Mouse (Mus musculus) limb, embryonic 14.5 days (tissue): Measurements from ENCODE around the gene Ank3. TPM values are rescaled to one million over a fixed set of nuclear protein-coding genes. Genes with fewer than 3 reads are reported as not detected.
A peak's percentile ranks its signal among the peaks of the same experiment; 100 is the strongest.

Experiments
- ATAC-seq: fragments of 200-750 bp; cut with Nextera tagmentation; 2 replicates; pipeline ENCODE4 v1.8.0; 2017; ENCODE audit warnings: low read depth, moderate number of reproducible peaks, moderate TSS enrichment; ENCODE audit not compliant: low FRiP score
- DNase-seq: peaks from one replicate; pipeline ENCODE4 v3.0.0-alpha.2; 2015; ENCODE audit warnings: low spot score
- H3K27ac ChIP-seq: fragments of 300-500 bp; sonication (generic); replicated peaks from 2 replicates; pipeline ENCODE4 v1.5.1; 2014; ENCODE audit warnings: low read depth, mild to moderate bottlenecking, low read length, moderate library complexity, mixed read lengths
- H3K27me3 ChIP-seq: fragments of 300-500 bp; sonication (generic); 2 replicates; pipeline ENCODE4 v1.6.1; 2014; ENCODE audit warnings: low read length, mixed read lengths; ENCODE audit not compliant: control insufficient read depth, insufficient read depth
- H3K36me3 ChIP-seq: fragments of 300-500 bp; sonication (generic); 2 replicates; pipeline ENCODE4 v1.6.1; 2014; ENCODE audit warnings: mild to moderate bottlenecking, low read length, moderate library complexity, mixed read lengths; ENCODE audit not compliant: control insufficient read depth, insufficient read depth
- H3K4me1 ChIP-seq: fragments of 300-500 bp; sonication (generic); 2 replicates; pipeline ENCODE4 v1.6.1; 2014; ENCODE audit warnings: antibody characterized with exemption, low read length, mixed read lengths; ENCODE audit not compliant: control insufficient read depth, insufficient read depth
- H3K4me2 ChIP-seq: fragments of 300-500 bp; sonication (generic); replicated peaks from 2 replicates; pipeline ENCODE4 v1.6.1; 2014; ENCODE audit warnings: low read depth, mild to moderate bottlenecking, low read length, moderate library complexity; ENCODE audit not compliant: severe bottlenecking
- H3K4me3 ChIP-seq: fragments of 300-500 bp; sonication (generic); replicated peaks from 2 replicates; pipeline ENCODE4 v1.5.1; 2014; ENCODE audit warnings: low read length
- H3K9ac ChIP-seq: fragments of 300-500 bp; sonication (generic); 2 replicates; pipeline ENCODE4 v1.6.1; 2014; ENCODE audit warnings: mild to moderate bottlenecking, low read depth, low read length, moderate library complexity; ENCODE audit not compliant: severe bottlenecking
- H3K9me3 ChIP-seq: fragments of 300-500 bp; sonication (generic); 2 replicates; pipeline ENCODE4 v1.6.1; 2016; ENCODE audit warnings: low read length; ENCODE audit not compliant: control insufficient read depth
- POLR2A ChIP-seq: fragments of 200-500 bp; IDR thresholded peaks from 2 replicates; pipeline ENCODE4 v1.8.0; 2012; ENCODE audit warnings: inconsistent platforms, mild to moderate bottlenecking, moderate library complexity, borderline replicate concordance; ENCODE audit not compliant: insufficient read depth, insufficient read length; ENCODE audit errors: extremely low read depth
- WGBS: fragments of 180-500 bp; shearing (Covaris S2); extraction: QIAGEN DNeasy Blood & Tissue Kit; methylation state at CpG from one replicate; pipeline ENCODE4 v1.1.7; 2014; 5-methylcytosine and 5-hydroxymethylcytosine counted together
- polyA plus RNA-seq, 2 experiments: library from polyadenylated mRNA; depleted of rRNA in 1 of 2; stranded (reverse) in 1 of 2; unstranded in 1 of 2; fragments of >200 nt; fragmentation: Nextera tagmentation in 1 of 2; extraction: Ambion mirVana in 1 of 2; gene quantifications; 2 replicates each; pipeline versions ENCODE4 v1.2.1 to v1.2.3; 2012 to 2014

The Ank3 gene
- polyA plus RNA-seq, 2 experiments: 14.8 to 25.2 TPM

GRCm38 (mm10) chr10:69791951-69792350 is 393.4 kb downstream of the Ank3 start:
- Histone ChIP-seq H3K4me2 (no peak overlapping the region), H3K27ac (no peak overlapping the region), H3K9ac (no peak overlapping the region), H3K9me3 (no peaks in the 10 kb centered on the region), H3K36me3 (no peaks in the 10 kb centered on the region), H3K4me3 (no peak overlapping the region), H3K4me1 (peaks cover 8% of the 10 kb centered on the region; the same call in 1 of the 2 replicates), H3K27me3 (no peaks in the 10 kb centered on the region)
- DNase-seq: peak; percentile 28
- ATAC-seq: no peak
- no peak for TF ChIP-seq POLR2A
- 16% methylated on average over 7 of the region's 7 CpGs for WGBS

DNA sequence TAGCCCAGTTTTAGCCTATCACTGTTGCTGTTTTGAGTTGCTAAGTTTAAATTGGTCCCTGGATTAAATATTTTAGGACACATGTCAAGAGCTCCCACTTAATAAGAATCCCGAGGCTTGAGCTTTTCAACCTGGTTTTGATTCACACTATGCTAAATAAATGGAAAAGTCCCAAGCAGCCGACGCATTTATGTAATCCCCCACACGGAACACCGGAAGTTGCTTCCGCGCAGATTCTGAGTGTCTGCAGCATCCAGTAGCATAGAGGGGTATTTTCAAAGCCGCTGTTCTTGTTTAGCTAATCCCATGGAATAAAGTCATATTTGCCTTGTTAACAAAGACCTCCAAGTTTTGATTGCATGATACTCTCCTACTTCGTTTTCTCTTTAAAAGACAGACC is 393.8 kb downstream of the Ank3 start:
- H3K27ac ChIP-seq: no peak overlapping the region
- ATAC-seq: no peak
- H3K27me3 ChIP-seq: no peaks in the 10 kb centered on the region
- TF ChIP-seq POLR2A: no peak
- no peaks in the 10 kb centered on the region for H3K36me3 ChIP-seq
- no peaks in the 10 kb centered on the region for H3K9me3 ChIP-seq
- no peak overlapping the region for H3K4me3 ChIP-seq
- H3K9ac ChIP-seq: no peak overlapping the region
- peak; percentile 30 for DNase-seq
- H3K4me2 ChIP-seq: no peak overlapping the region
- 48% methylated on average over 9 of the region's 9 CpGs for WGBS
- peaks cover 3% of the 10 kb centered on the region; the same call in 1 of the 2 replicates for H3K4me1 ChIP-seq

DNA sequence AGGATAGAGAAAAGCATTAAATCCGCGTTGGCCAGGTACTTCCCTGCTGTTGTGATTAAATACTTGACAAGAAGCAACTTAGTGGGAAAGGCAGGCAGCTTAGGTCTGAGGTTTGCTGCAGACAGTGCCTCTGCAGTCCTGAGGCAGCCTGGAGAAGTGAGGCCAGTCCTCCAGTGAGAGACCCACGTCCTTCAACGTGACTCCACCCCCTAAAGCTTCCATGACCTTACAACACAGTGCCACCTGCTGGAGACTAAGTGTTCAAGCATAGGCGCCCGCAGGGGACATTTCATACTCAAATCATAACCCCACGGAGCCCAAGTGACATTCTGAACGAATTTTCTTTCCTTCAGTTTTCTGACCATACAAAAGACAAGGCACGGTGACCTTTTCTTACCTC is 394.5 kb downstream of the Ank3 start:
- Histone ChIP-seq H3K4me2 (no peak overlapping the region), H3K4me1 (no peaks in the 10 kb centered on the region), H3K4me3 (no peak overlapping the region), H3K9ac (no peak overlapping the region), H3K27ac (no peak overlapping the region), H3K36me3 (no peaks in the 10 kb centered on the region), H3K9me3 (no peaks in the 10 kb centered on the region), H3K27me3 (no peaks in the 10 kb centered on the region)
- DNase-seq (peak; percentile 63), ATAC-seq (0 out of 2 replicates have a peak, but pooled peaks have one; percentile 23)
- WGBS: 40% methylated on average over 9 of the region's 9 CpGs
- TF ChIP-seq POLR2A: no peak

GRCm38 (mm10) chr10:69795656-69796055 is 397.1 kb downstream of the Ank3 start:
- Histone ChIP-seq H3K9me3 (no peaks in the 10 kb centered on the region), H3K4me1 (no peaks in the 10 kb centered on the region)
- WGBS: 79% methylated on average over 3 of the region's 3 CpGs

GRCm38 (mm10) chr10:69796421-69796886 is 397.9 kb downstream of the Ank3 start:
- H3K27me3 ChIP-seq: no peaks in the 10 kb centered on the region
- no peak for ATAC-seq
- no peaks in the 10 kb centered on the region for H3K4me1 ChIP-seq
- DNase-seq: no peak
- 62% methylated on average over 8 of the region's 8 CpGs for WGBS
- TF ChIP-seq POLR2A: no peak
- H3K27ac ChIP-seq: no peak overlapping the region
- no peak overlapping the region for H3K4me3 ChIP-seq
- no peak overlapping the region for H3K9ac ChIP-seq
- H3K4me2 ChIP-seq: no peak overlapping the region
- no peaks in the 10 kb centered on the region for H3K9me3 ChIP-seq
- no peaks in the 10 kb centered on the region for H3K36me3 ChIP-seq

More at GRCm38 (mm10) chr10:69795656-69796055, 397.1 kb downstream of the Ank3 start:
- Histone ChIP-seq H3K36me3 (no peaks in the 10 kb centered on the region), H3K4me2 (no peak overlapping the region), H3K4me3 (no peak overlapping the region), H3K27ac (no peak overlapping the region), H3K27me3 (no peaks in the 10 kb centered on the region), H3K9ac (no peak overlapping the region)
- ATAC-seq: no peak
- DNase-seq: no peak
- TF ChIP-seq POLR2A: no peak
